Mouse (Mus musculus) heart, embryonic 16.5 days (tissue): ENCODE results near the gene Slc35e2. TPM values are rescaled to one million over a fixed set of nuclear protein-coding genes. Genes with fewer than 3 reads are reported as not detected.
"Not testable (repeated sequence)": the region's sequence is repeated elsewhere in the genome, so short reads cannot be mapped to it uniquely, and the experiment has no call there.

Experiments used
- ATAC-seq: fragments of 200-750 bp; cut with Nextera tagmentation; replicated peaks from 2 replicates; pipeline ENCODE4 v1.8.0; 2017; ENCODE audit warnings: moderate number of reproducible peaks; ENCODE audit not compliant: insufficient read depth, low FRiP score; ENCODE audit errors: extremely low read depth
- H3K27ac ChIP-seq: fragments of 300-500 bp; sonication (generic); 2 replicates; pipeline ENCODE4 v1.5.1; 2014; ENCODE audit warnings: mild to moderate bottlenecking, low read length, control low read depth, moderate library complexity
- H3K27me3 ChIP-seq: fragments of 300-500 bp; sonication (generic); 2 replicates; pipeline ENCODE4 v1.6.1; 2014; ENCODE audit warnings: low read length, mixed read lengths; ENCODE audit not compliant: control insufficient read depth, insufficient read depth
- H3K36me3 ChIP-seq: fragments of 300-500 bp; sonication (generic); 2 replicates; pipeline ENCODE4 v1.6.1; 2014; ENCODE audit not compliant: control insufficient read depth, insufficient read depth
- H3K4me1 ChIP-seq: fragments of 300-500 bp; sonication (generic); 2 replicates; pipeline ENCODE4 v1.6.1; 2014; ENCODE audit warnings: low read length, mixed read lengths; ENCODE audit not compliant: control insufficient read depth, insufficient read depth
- H3K4me2 ChIP-seq: fragments of 300-500 bp; sonication (generic); 2 replicates; pipeline ENCODE4 v1.6.1; 2014; ENCODE audit warnings: low read depth, mild to moderate bottlenecking, control low read depth, low read length
- H3K4me3 ChIP-seq: fragments of 300-500 bp; sonication (generic); 2 replicates; pipeline ENCODE4 v1.5.1; 2014; ENCODE audit warnings: mild to moderate bottlenecking, control low read depth, low read length
- H3K9ac ChIP-seq: fragments of 300-500 bp; sonication (generic); 2 replicates; pipeline ENCODE4 v1.6.1; 2014; ENCODE audit warnings: low read length, control low read depth
- H3K9me3 ChIP-seq: fragments of 300-500 bp; sonication (generic); replicated peaks from 2 replicates; pipeline ENCODE4 v1.6.1; 2016; ENCODE audit warnings: low read length; ENCODE audit not compliant: control insufficient read depth
- WGBS: fragments of 180-500 bp; shearing (Covaris S2); extraction: QIAGEN DNeasy Blood & Tissue Kit; methylation state at CpG from one replicate; pipeline ENCODE4 v1.1.7; 2014; 5-methylcytosine and 5-hydroxymethylcytosine counted together
- polyA plus RNA-seq: library from polyadenylated mRNA; unstranded; fragments of >200 nt; fragmentation: Nextera tagmentation; extraction: Ambion mirVana; gene quantifications from 2 replicates; pipeline ENCODE4 v1.2.1, GENCODE M21; 2015

Gene Slc35e2
- polyA plus RNA-seq, 1 experiment from 2014 or later, result 5.7 TPM

DNA sequence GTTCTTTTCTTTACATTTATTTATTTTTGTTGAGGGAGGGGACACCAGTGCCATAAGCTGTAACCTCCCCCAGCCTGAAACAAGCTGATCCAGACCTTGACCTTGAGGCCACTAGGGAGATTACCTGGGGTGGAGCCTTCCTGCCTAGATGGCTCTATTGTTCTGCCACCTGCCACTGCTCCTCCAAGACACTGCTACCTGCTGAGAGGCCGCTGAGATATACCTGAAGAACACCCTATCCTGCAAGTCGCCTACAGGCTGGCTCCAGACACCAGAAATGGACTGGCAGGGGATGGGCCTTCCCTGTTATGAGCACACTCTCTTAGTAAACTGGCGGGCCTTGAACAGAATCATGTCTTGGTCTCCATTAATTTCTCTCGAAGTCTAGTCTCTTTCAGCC, 69.0 kb downstream of the Slc35e2 start:
- H3K27ac ChIP-seq, H3K36me3 ChIP-seq, ATAC-seq, H3K27me3 ChIP-seq, H3K4me3 ChIP-seq, H3K9ac ChIP-seq, H3K4me2 ChIP-seq, H3K9me3 ChIP-seq: not testable (repeated sequence)
- 76% methylated on average over 4 of the region's 4 CpGs for WGBS
- H3K4me1 ChIP-seq, result peaks cover 10% of the 10 kb centered on the region

DNA sequence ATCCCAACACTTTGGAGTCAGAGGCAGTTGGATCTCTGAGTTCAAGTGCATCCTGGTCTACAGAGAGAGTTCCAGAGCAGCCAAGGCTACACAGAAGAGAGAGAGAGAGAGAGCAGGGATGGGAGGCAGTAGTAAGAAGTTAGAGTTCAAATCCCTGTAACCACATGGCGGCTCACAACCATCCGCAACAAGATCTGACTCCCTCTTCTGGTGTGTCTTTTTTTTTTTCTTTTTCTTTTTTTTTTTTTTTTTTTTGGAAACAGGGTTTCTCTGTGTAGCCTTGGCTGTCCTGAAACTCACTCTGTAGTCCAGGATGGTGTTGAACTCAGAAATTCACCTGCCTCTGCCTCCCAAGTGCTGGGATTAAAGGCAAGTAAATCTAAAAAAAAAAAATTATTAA, 70.9 kb downstream of the Slc35e2 start:
- H3K36me3 ChIP-seq, result no peaks in the 10 kb centered on the region
- ATAC-seq, result no peak
- no peaks in the 10 kb centered on the region for H3K9me3 ChIP-seq
- peaks cover 10% of the 10 kb centered on the region for H3K4me1 ChIP-seq
- no peak overlapping the region for H3K4me3 ChIP-seq
- H3K27me3 ChIP-seq, result no peaks in the 10 kb centered on the region
- no peak overlapping the region for H3K4me2 ChIP-seq
- 43% methylated on average over 2 of the region's 2 CpGs for WGBS
- no peak overlapping the region for H3K9ac ChIP-seq
- H3K27ac ChIP-seq, result no peak overlapping the region

Other genes with a start within 250 kb of the Slc35e2 start
- gene Prkcz, start 240.1 kb upstream of the Slc35e2 start, polyA plus RNA-seq, result 6.1 and 7.1 TPM in 2 replicates
- gene Gabrd, start 203.3 kb upstream of the Slc35e2 start, polyA plus RNA-seq, result 0.12 TPM in 1 of 2 replicates, not detected in the other
- gene Cfap74, start 192.2 kb upstream of the Slc35e2 start, polyA plus RNA-seq, result 0.64 and 1.0 TPM in 2 replicates
- gene Tmem52, start 132.3 kb upstream of the Slc35e2 start, polyA plus RNA-seq, result not detected in 2 replicates
- 316 and 336 TPM in 2 replicates for gene Gnb1, start 110.1 kb upstream of the Slc35e2 start, polyA plus RNA-seq
- 52.4 and 52.8 TPM in 2 replicates for gene Nadk, start 39.0 kb upstream of the Slc35e2 start, polyA plus RNA-seq
- 38.3 and 44.8 TPM in 2 replicates for gene Cdk11b, start 23.4 kb downstream of the Slc35e2 start, polyA plus RNA-seq
- not detected in 2 replicates for gene Gm10563, start 44.0 kb downstream of the Slc35e2 start, polyA plus RNA-seq
- gene Mmp23, start 52.0 kb downstream of the Slc35e2 start, polyA plus RNA-seq, result 56.6 and 63.4 TPM in 2 replicates
- 18.2 and 19.6 TPM in 2 replicates for gene Mib2, start 67.8 kb downstream of the Slc35e2 start, polyA plus RNA-seq
- 1.1 and 1.4 TPM in 2 replicates for gene Fndc10, start 92.9 kb downstream of the Slc35e2 start, polyA plus RNA-seq
- 106 and 111 TPM in 2 replicates for gene Ssu72, start 103.4 kb downstream of the Slc35e2 start, polyA plus RNA-seq
- gene Tmem240, start 133.4 kb downstream of the Slc35e2 start, polyA plus RNA-seq, result 0.54 and 0.59 TPM in 2 replicates
- 123 TPM in 2 replicates for gene Atad3a, start 159.7 kb downstream of the Slc35e2 start, polyA plus RNA-seq
- gene Vwa1, start 173.3 kb downstream of the Slc35e2 start, polyA plus RNA-seq, result 8.3 and 8.7 TPM in 2 replicates
- gene Tmem88b, start 184.5 kb downstream of the Slc35e2 start, polyA plus RNA-seq, result 1.4 and 1.8 TPM in 2 replicates
- gene Ankrd65, start 189.0 kb downstream of the Slc35e2 start, polyA plus RNA-seq, result 0.30 TPM in 1 of 2 replicates, not detected in the other
- gene Mrpl20, start 201.5 kb downstream of the Slc35e2 start, polyA plus RNA-seq, result 133 and 138 TPM in 2 replicates
- gene Ccnl2, start 211.1 kb downstream of the Slc35e2 start, polyA plus RNA-seq, result 126 and 129 TPM in 2 replicates
- gene Aurkaip1, start 229.9 kb downstream of the Slc35e2 start, polyA plus RNA-seq, result 124 and 132 TPM in 2 replicates
- 77.8 and 86.8 TPM in 2 replicates for gene Mxra8, start 238.3 kb downstream of the Slc35e2 start, polyA plus RNA-seq
- gene Dvl1, start 246.0 kb downstream of the Slc35e2 start, polyA plus RNA-seq, result 3.5 TPM in 2 replicates